Mouse (Mus musculus) heart, adult 18-20 months (tissue): ENCODE measurements at regions not wholly inside any gene's neighbourhood (a gene's known extent, or its start where the extent isn't known, plus 50 kb on each side); places are given as distances from the start of the nearest gene placed in this dataset.

ENCODE experiments used
- DNase-seq, 2 experiments: peaks; one replicate each; pipeline ENCODE4 v3.0.0; 2021 to 2022; ENCODE audit warnings: mixed read lengths in 1 of 2

GRCm38 (mm10) chr13:107878980-107879379 is 165.3 kb upstream of the Smim15 start:
- no peak for DNase-seq

GRCm38 (mm10) chr13:107873244-107873667 is 171.0 kb upstream of the Smim15 start:
- no peak for DNase-seq

- DNase-seq: no peak
Measured at GRCm38 (mm10) chr13:107872574-107872973, 171.7 kb upstream of the Smim15 start.

- DNase-seq: no peak
Measured at GRCm38 (mm10) chr13:107872137-107872536, 172.1 kb upstream of the Smim15 start.

- DNase-seq: no peak
Measured at GRCm38 (mm10) chr13:107868906-107869305, 175.3 kb upstream of the Smim15 start.

- DNase-seq: no peak
Measured at GRCm38 (mm10) chr13:107866825-107867224, 177.4 kb upstream of the Smim15 start.

GRCm38 (mm10) chr13:107862793-107863654 is 181.2 kb upstream of the Smim15 start:
- DNase-seq: peak in 1 of 2 experiments; percentile 30

- DNase-seq: no peak
Measured at GRCm38 (mm10) chr13:107861384-107862134, 182.7 kb upstream of the Smim15 start.

GRCm38 (mm10) chr13:107857043-107857755 is 187.0 kb upstream of the Smim15 start:
- DNase-seq: no peak

GRCm38 (mm10) chr13:107850907-107851560 is 193.2 kb upstream of the Smim15 start:
- DNase-seq: no peak

- no peak for DNase-seq
Measured at GRCm38 (mm10) chr13:107848871-107849270, 195.4 kb upstream of the Smim15 start.

GRCm38 (mm10) chr13:107847179-107848012 is 196.8 kb upstream of the Smim15 start:
- DNase-seq: peak; percentile 27 to 35

GRCm38 (mm10) chr13:107846621-107847178 is 197.5 kb upstream of the Smim15 start:
- peak in 1 of 2 experiments; percentile 23 for DNase-seq

- no peak for DNase-seq
Measured at GRCm38 (mm10) chr13:107845838-107846237, 198.4 kb upstream of the Smim15 start.

GRCm38 (mm10) chr13:107844085-107844484 is 200.2 kb upstream of the Smim15 start:
- DNase-seq: no peak

- peak in 1 of 2 experiments; percentile 66 for DNase-seq
Measured at GRCm38 (mm10) chr13:107838126-107838715, 206.0 kb upstream of the Smim15 start.

- peak; percentile 17 to 23 for DNase-seq
Measured at GRCm38 (mm10) chr13:107837206-107837952, 206.9 kb upstream of the Smim15 start.

- DNase-seq: no peak
Measured at GRCm38 (mm10) chr13:107835756-107836385, 208.4 kb upstream of the Smim15 start.

GRCm38 (mm10) chr13:107831997-107832396 is 212.2 kb upstream of the Smim15 start:
- no peak for DNase-seq
